Mouse (Mus musculus): ENCODE measurements around the gene Ap1s2.

Ap1s2 gene

DNA sequence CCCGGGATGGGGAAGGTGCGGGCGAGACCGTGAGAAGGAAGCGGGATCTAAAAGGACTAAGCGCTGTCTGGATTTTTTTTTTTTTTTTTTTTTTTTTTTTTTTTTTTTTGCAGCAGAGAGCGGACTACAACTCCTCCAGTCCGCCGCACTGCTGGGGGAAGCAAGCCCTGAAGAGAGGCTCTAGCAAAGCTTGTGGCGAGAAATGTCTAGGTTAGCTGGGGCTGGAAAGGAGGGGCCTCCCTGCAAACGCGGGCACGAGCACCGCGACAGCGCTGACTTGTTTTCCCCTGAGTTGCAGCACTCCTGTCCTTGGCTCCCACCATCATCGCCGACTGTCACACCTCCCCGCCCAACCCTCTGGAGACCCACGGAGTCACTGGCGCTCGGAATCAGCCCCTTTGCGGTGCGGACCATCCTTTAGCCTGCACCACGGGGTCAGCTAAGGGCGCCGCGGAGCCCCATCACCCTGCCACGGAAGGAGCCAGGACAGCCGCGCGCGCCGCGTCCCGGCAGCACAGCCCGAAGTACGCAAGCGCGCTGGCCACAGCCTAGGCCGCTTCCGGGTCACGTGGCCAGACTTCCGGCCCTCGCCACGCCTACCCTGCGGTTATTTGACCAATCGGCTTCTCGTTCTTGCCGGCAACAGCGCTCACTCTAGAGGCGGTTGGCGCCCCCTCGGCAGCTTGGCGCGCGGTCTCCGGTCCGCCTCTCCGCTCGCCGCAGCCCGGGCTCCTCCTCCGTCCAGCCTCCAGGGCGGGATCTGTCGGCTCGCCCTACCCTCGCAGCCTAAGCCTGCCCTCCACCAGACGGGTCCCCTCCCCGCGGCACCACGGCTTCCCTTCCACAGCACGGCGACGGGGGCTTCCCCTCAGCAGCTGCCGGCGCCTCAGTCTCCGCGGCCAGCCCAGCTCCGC lies at the start of gene Ap1s2:
Ap1s2 (plus strand) TSS at position 681 of the 914 bp plus-strand sequence.
- peak; percentile 92 to 95 for DNase-seq

DNA sequence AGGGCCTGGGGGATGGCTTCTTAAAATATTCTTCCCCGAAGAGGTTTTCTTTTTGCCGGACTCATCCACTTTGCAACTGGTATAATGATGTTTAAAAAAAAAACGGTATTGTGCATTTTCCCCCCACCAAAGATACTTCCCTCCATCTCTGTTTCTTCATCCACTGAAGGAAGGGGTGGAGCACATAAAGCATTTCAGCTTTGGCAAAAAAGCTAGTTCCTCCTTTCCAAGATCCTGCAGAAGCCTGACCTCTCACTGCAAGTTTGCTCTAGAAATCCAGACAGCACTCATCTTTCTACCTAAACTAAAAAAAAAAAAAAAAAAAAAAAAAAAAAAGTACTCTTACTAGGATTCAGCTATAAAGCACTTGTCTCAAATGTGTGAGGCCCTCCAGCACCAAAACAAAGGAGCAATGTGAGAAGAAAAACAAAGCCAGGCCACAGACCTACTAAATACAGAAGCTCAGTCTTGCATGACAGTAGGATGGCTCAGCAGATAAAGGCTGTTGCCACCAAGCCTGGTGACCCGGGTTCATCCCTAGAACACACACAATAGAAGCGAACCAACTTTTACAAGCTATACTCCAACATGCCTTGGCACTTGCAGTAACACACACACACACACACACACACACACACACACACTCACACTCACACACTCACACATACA lies 41.0 kb upstream of the Ap1s2 start:
- DNase-seq, result no peak

DNA sequence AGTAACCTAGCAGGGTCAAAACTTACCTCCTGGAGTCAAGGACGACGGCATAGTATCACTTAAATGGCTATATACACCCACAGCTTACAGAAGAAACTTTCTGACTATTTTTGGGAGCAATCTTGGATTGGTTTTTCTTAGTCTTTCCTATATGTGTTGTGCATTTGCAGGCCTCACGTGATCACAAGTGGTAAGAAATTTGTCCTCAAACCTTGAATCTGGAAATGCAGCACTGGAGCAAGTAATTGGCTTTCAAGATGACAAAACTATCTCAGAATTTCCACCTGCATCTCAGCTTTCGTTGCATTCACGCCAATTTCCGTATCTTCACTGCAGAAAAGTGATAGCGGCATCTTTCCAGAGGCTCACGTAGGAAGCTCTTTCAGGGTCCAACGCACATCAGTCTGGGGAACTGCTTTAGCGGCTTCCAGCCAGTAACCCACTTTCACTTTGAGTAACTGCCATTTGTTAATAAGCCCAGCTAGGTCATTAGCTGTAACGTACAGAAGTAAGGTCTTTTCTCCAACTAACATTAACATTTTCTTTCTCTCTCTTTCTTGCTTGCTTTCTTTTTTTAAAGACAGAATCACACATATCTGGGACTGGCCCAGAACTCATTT lies 40.0 kb upstream of the Ap1s2 start:
- DNase-seq, result no peak

DNA sequence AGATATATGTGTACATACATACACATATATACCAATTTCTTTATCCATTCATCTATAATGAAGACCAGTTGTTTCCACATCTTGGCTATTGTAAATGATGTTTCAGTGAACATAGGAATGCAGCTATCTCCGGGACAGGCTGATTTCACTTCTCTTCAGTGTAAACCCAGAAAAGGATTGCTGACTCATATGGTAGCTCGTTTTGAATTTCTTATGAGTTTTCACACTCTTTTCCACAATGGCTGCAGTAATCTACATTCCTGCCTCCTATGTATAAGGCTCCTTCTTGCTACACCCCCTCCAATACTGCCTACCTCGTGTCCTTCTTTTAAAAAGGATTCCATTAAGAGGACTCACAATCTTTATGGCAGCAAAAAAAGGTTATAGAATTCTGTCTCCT lies 32.9 kb upstream of the Ap1s2 start:
- no peak for DNase-seq

DNA sequence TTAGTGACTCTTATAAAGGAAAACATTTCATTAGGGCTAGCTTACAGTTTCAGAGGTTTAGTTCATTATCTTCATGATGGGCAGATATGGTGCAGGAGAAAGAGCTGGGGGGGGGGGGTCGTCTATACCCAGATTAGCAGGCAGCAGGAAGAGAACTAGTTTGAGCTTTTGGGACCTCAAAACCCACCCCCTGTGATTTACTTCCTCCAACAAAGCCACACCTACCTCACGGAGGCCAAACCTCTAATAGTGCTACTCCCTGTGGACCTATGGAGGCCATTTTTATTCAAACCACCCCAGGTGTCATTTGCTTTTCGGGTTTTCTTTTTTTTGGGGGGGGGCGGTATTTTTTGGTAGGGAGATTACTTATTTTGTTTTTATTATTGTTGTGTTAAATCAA lies 32.2 kb upstream of the Ap1s2 start:
- DNase-seq, result no peak

DNA sequence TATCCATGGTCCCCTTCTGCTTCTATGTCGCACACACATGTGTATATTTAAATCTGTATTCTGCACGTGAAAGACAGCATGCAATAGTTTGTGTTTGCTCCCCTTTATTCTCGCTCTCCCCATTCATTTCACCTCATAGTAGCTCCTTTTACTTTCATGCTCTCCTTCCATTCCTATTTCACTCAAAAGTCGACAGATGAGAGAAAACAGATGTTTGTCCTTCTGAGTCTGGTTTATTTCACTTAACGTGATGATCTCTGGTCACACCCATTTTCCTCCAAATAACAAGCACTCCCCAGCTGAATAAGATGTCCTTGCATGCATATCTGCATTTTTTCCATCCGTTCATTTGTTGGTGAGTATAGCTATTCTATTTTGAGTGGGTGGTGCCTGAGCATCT lies 29.8 kb upstream of the Ap1s2 start:
- no peak for DNase-seq

DNA sequence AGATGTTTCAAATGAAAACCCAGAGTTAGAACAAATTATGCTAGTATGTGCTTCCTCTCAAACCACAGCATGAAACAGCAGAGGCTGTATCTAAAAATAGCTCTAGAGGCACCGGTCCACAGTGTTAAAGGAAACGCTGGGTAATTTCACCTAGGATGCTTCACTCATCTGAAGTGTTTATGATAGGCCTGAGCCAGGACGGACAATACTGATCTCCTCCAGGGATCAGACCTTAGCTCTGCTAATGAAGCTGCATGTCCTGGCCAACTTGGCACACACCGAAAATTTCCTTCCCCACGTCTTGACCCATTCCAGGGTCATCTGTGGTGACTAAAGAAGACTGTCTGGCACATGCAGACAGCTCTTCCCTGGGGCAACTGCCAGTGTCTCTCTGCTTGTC lies 29.4 kb upstream of the Ap1s2 start:
- DNase-seq, result peak; percentile 3 to 20

DNA sequence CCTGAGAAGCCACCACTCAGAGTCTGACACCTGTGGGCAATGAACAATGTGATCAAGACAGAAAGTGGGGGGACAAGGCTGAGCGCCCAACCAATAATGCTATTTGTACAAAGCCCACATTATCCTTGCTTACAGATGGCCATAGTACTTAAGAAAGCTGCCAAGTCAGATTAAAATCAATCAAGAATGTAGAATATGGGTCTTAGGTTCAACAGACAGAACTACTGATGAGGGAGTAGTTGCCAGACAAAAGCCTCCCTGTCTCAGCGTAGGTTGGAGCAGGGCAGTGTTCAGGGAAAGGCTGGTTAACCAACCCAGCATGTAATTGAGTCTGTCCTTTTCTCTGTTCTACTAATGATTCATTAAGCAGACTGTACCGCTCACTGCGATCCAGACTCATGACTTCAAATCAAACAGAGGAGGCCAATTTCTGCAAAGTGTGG lies 23.3 kb upstream of the Ap1s2 start:
- DNase-seq, result no peak

DNA sequence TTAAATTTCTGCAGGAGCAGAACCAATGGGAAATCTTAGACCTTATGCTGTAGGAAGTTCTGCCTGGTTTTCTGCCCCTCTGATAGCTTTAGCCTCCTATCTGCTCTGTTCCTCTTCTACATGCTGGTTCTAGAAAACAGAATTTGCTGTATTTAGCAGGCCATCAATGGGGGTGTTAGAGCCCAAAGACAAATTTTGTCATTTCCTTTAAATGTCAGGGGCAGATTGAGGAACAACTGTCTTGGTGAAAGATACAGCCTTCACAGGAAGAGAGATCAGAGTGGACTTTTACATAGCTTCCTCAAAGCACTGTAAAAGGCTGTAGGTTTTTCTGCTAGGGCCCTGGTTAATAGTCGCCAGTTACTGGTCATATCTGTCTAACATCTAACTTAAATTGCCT lies 11.5 kb upstream of the Ap1s2 start:
- DNase-seq, result no peak

DNA sequence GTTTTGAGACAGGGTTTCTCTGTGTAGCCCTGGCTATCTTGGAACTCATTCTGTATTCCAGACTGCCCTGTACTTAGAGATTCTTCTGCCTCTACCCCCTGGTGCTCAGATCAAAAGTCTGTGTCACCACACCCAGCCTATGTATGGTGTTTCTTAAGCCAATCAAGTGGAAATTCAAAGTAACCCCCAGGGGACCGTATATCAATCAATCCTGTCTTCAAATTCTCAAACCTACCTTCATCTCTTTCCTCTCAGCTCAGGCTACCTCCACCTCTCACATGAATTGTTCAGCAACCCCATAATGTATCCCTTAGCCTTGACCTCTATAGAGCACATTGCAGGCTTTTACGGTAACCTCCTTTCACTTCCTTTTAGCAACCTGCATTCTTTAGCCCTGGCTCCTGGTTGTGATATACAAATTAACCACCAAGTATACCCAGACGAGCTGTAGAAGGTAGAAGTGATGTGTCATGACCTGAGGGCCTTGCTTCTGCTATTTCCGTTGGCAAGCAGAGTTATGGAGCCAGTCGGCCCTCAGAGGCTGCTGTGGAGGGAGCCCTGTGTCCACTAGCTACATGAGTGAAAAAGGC lies 9.3 kb upstream of the Ap1s2 start:
- no peak for DNase-seq

DNA sequence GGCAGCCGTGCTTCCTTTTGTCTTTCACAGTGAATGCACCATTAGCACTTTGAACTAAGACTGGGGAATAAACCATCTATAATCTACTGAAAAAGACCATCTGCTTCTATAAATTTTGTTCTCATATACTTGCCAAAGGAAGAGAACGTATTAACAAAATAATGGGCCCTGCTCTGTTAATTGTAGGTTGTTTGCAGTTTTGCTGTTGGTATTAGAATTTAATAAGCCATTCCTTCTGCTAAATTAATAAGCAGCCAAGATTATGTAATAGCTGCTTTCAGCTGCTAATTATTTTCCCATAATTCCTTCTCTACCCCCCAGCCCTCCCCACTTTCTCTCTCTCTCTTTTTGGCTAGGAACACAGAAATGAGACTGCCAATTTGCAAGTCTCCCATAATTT lies 2.0 kb upstream of the Ap1s2 start:
- DNase-seq, result peak in 1 of 2 experiments; percentile 3

DNA sequence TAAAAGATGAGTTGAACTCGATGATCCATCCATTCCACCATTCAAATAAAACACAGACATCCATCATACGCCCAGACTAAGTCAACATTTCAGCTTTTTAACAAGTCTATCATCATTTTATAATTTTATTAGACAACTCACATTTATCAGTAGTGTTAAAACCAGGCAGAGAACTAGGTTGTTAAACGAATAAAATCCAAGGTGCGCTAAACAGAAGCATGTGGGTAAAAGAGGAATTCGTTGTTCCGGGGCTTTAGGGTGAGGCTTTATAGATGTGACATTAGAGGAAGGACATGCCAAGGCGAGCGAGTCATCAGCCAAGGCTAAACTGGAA lies 847 bp upstream of the Ap1s2 start:
- peak in 1 of 2 experiments; percentile 42 for DNase-seq

DNA sequence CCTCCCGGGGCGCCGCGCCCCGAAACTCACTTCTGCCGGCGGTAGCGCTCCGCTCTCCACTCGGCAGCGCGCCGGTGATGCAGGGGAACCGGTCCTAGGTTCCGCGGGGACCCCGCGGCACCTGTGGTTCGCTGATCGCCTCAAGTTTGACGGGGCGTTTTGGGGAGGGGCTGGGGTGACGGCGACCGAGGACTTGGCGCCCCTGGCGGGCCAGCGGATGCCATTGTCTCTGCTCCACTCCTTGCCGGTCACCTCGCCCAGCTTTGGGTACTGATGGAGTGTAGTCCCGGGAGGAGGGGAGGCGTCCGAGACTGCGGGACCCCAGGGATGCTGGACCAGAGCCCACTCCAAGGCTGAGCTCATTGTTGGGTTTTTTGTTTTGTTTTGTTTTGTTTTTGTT lies 564 bp downstream of the Ap1s2 start:
- DNase-seq, result peak; percentile 40 to 57

DNA sequence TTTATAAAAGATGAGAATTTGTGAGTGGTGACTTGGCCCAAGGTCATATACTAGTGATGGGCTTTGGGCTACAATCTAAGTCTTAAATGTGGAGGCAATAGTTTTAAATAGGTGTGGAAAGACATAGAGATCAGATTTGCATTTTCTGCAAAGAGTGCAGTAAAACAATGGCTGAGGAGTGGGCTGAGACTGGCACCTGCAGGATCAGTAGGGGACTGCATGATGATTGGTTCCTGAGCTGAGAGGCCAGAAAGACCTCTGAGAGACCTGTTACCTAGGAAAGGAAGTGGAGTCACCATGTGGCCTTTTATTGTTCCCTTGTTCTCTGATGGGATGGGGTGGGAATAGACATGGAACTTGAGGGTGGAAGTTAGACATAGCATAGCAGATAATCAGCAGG lies 4.0 kb downstream of the Ap1s2 start:
- DNase-seq, result peak; percentile 13 to 36

DNA sequence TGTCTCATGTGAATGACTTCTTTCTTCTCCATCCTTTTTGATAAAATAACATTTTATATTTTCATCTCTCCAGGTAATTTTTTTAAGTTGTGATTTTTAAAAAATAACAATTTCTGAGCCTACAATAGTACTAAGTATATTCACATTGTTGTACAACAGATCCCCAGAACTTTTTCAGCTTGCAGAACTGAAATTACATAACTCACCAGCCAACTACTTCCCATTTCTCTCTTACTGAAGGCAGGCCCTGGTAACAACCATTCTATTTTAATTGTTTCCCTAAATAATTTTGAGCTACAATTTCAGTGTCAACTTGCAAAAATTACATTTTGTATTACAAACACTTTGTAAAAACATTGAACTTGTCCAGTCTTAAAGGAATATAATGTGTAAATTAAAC lies 20.7 kb downstream of the Ap1s2 start:
- no peak for DNase-seq

DNA sequence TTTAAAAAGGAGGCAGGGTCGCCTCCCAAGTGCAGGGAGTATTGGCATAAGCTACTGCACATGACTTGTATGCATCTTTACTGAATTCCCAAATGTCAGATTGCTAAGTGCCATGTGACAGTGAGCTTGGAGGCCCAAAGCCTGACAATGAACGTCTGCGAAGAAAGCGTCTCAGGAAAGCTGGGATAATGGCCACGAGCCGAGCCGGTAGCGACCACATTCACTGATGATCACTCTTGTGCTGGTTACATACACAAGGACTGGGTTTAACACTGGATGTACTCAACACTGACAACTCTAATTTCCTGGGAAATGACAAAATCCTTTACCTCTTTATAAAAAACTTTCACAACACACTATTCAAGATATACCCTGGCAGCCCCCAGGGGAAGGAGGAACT lies 25.9 kb downstream of the Ap1s2 start:
- no peak for DNase-seq

DNA sequence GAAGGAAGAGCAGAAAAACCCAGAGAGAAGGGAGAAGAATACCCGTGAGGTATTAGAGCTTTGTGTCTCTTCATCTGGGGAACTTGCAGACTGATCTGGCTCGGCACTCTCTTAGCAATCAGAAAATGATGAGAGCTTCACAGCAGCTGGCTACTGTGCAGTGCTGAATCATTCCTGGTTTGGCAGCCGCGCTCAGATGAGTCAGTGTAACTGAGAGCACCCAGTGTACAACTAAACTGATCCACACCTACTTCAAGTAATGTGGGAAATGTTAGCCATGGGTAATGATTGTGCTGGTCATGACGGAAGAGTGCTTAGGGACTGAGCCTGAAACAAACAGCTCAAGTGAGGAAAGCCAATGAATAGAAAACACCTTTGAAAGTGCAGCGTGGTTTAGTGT lies 29.8 kb downstream of the Ap1s2 start:
- DNase-seq, result no peak

DNA sequence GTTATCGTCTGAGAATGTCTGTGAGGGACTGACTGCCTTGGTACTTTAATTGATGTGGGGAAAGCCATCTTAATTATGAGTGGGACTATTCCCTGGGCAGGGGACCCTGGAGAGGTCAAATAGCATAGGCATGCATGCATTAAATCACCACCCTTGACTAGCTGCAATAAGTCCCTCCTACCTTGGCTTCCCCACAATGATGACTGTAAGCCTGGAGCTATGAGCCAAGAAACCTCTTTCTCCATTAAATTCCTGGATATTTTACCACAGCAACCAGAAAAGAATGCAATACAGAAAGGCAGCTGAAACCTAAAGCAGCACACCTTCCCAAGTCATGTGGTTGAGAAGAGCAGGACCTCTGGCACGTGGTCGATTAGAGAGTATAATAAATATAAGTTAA lies 35.6 kb downstream of the Ap1s2 start:
- DNase-seq, result no peak

DNA sequence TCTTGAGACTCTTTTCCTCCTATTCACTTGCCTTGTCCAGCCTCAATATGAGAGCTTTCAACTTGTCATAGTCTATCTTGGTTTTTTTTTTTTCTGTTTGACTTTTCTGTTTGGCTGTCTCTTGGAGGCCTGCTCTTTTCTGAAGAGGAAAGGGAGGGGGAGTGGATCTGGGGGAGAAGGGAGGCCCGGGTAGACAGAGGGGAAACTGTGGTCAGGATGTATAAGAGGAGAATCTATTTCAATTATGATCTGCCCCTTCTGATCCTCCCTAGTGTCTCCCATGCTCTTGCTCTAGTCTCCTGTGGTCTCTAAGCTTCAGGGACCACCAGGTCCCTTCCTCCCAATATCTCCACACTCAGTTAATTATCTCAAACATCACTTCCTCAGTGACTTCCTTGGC lies 42.8 kb downstream of the Ap1s2 start:
- DNase-seq, result no peak

DNA sequence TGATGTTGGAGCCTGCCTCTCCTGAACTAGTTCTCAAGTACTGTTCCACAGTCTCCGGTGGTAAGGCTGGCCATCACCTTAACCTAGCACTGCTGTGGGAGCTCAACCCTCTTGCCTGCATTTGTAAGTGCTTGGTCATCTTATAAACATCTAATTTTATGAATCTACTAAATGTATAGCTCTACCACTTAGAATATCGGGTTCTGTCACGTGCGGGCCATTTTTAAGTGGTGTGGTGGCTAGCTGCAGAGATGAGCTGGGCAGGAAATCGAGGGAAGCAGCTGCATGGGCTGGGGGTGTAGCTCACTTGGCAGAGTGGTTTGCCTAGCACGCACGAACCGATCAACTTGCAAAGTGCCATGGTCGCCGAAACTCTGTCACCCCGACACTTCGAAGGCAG lies 48.6 kb downstream of the Ap1s2 start:
- no peak for DNase-seq

DNA sequence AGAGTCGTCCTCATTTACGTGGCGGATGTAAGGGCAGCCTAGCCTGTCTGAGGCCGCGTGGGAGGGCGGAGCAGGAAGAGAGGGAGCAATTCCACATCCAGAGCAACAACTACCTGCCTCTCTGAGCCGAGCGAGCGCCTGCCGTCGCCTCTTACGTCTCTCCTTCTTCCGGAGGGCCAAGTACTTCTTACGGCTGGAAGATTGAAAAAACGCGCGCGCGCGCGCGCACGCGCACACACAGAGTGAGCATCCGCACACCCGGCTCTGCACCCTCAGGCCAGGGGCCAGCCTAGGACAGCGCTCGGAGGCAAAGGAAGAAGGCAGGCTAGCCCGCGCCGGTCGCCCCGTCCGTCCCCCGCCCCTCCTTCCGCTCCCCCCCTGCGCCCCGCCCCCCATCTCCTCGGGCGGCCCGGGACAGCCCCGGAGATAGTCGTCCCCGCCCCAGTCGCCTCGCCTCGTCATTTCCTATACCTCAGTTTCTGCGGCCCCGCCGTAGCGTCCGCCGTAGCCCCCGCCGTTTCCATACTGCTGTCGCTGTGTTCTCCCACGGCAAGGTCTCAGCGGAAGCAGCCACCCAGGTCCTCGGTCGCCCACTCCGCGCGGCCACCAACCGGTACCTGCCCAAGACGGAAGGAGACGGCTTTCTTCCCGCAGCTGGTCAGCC lies 49.1 kb downstream of the Ap1s2 start:
- peak; percentile 51 to 62 for DNase-seq

DNA sequence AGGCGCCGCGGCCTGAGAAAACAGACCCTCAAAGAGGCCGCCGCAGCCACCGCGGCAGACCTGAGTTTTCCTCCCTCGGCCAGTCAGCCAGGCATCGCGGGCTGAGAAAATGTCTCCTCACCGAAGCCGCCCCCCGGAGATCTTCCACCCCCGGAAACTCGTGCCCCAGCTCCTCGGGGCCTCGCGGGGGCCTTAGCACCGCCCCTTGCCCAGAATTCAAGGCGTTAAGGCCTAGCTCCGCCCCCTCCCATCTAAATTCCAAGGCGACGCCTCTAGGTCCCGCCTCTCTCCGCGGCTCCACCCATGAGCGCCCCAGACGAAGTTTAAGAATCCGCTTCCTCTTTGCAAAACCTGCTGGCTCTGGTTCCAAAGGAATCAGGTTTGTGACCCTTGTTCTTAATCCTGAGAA lies 49.7 kb downstream of the Ap1s2 start, which contains the start of gene Zrsr2:
Zrsr2 (minus strand) TSS at position 195 of the 409 bp plus-strand sequence.
- DNase-seq, result peak; percentile 70 to 84

DNA sequence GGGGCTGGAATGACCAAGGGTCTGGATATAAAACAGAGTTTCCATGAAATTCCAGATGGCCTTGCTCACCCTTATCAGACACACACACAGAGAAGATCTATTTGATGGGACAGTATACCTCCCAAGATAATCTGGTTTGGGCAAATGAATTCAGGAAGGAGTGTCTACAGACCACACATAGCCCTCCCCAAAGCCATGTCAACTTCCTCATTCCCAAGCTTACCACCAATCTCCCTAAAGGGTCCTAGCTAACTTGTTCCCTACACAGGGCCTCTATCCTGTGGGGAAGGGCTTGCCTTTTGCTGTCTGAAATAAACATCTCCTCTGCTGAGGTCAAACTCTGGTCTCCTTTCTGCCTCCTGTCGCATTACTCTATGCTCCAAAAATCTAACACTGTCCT lies 72.3 kb downstream of the Ap1s2 start:
- DNase-seq, result no peak
